Mouse (Mus musculus) liver, adult 2 months (tissue): ENCODE results near the gene Fam53b.

Experiments used
- CTCF ChIP-seq: fragments of 200-500 bp; IDR thresholded peaks from 2 replicates; pipeline ENCODE4 v1.5.1; 2011; ENCODE audit warnings: low read depth, low read length, control low read depth
- POLR2A ChIP-seq: fragments of 200-500 bp; IDR thresholded peaks from 2 replicates; pipeline ENCODE4 v1.6.1; 2011; ENCODE audit warnings: low read length, control low read depth; ENCODE audit not compliant: insufficient read depth; ENCODE audit errors: extremely low read depth

DNA sequence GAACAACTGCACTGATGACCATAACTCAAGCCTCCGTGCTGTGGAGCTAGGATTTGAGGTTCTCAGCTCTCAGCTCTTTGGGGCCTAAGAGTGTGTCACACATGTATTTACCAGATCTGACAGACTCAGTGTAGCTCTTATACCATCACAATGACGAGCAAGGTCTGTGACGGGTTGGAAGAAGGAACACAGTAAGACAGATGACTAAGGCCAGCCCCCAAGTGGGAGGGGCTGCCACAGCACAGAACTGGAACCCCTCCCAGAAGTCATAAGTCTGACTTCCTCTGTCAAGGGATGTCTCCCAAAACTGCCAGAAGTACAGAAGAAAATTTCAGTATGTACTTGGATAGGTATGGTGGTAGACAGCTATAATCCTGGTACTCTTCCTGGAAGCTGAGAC, 9.7 kb downstream of the Fam53b start:
- TF ChIP-seq POLR2A (no peak), CTCF (no peak)
